Mouse (Mus musculus) stomach, embryonic 14.5 days (tissue): ENCODE measurements around the gene Epb41. TPM values are rescaled to one million over a fixed set of nuclear protein-coding genes. Genes with fewer than 3 reads are reported as not detected.

Experiments used
- ATAC-seq: fragments of 200-750 bp; cut with Nextera tagmentation; 2 replicates; pipeline ENCODE4 v1.8.0; 2017; ENCODE audit warnings: low read depth, moderate TSS enrichment; ENCODE audit not compliant: insufficient number of reproducible peaks, insufficient read depth, low FRiP score
- H3K27ac ChIP-seq: fragments of 300-500 bp; sonication (generic); 2 replicates; pipeline ENCODE4 v1.5.1; 2014; ENCODE audit warnings: mild to moderate bottlenecking, low read length, moderate library complexity, mixed read lengths
- H3K27me3 ChIP-seq: fragments of 300-500 bp; sonication (generic); 2 replicates; pipeline ENCODE4 v1.6.1; 2014; ENCODE audit warnings: low read length, control low read depth, mixed read lengths; ENCODE audit not compliant: control insufficient read depth, insufficient read depth
- H3K36me3 ChIP-seq: fragments of 300-500 bp; sonication (generic); 2 replicates; pipeline ENCODE4 v1.6.1; 2014; ENCODE audit warnings: mild to moderate bottlenecking, control low read depth, low read length, moderate library complexity, mixed read lengths; ENCODE audit not compliant: control insufficient read depth, insufficient read depth
- H3K4me1 ChIP-seq: fragments of 300-500 bp; sonication (generic); 2 replicates; pipeline ENCODE4 v1.6.1; 2014; ENCODE audit warnings: low read length, control low read depth, mixed read lengths; ENCODE audit not compliant: control insufficient read depth, insufficient read depth
- H3K4me2 ChIP-seq: fragments of 300-500 bp; sonication (generic); replicated peaks from 2 replicates; pipeline ENCODE4 v1.6.1; 2014; ENCODE audit warnings: low read depth, low read length, control low read depth
- H3K4me3 ChIP-seq: fragments of 300-500 bp; sonication (generic); 2 replicates; pipeline ENCODE4 v1.5.1; 2014; ENCODE audit warnings: low read depth, low read length, control low read depth
- H3K9ac ChIP-seq: fragments of 300-500 bp; sonication (generic); replicated peaks from 2 replicates; pipeline ENCODE4 v1.6.1; 2014; ENCODE audit warnings: low read depth, mild to moderate bottlenecking, control low read depth, low read length, moderate library complexity, mixed read lengths
- H3K9me3 ChIP-seq: fragments of 300-500 bp; sonication (generic); 2 replicates; pipeline ENCODE4 v1.6.1; 2016; ENCODE audit warnings: low read depth, low read length, control low read depth; ENCODE audit not compliant: control insufficient read depth
- WGBS: fragments of 180-500 bp; shearing (Covaris S2); extraction: QIAGEN DNeasy Blood & Tissue Kit; methylation state at CpG from one replicate; pipeline ENCODE4 v1.1.7; 2014; 5-methylcytosine and 5-hydroxymethylcytosine counted together
- polyA plus RNA-seq: library from polyadenylated mRNA; unstranded; fragments of >200 nt; fragmentation: Nextera tagmentation; extraction: Ambion mirVana; gene quantifications from 2 replicates; pipeline ENCODE4 v1.2.1, GENCODE M21; 2014

The Epb41 gene
- polyA plus RNA-seq, 1 experiment from 2014 or later, result 55.0 TPM

DNA sequence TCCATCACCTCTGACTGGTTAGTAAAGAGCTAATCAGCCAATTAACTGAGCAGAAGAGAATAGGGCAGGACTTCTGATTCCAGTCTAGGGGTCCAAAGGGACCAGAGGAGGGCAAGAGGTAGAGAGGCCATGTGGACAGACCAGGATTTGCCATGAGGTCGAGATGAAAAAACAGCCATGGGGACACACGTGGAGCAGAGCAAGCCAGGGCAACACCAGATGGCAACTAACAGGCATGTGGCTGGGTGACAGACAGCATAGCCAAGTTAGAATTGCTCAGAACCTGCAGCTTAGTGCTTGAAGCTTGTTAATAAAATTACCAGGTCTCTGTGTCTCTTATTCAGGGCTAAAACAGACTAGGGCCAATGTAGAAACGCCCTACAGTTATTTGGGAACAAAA lies 81.3 kb downstream of the Epb41 start:
- Histone ChIP-seq H3K36me3 (peaks cover 7% of the 10 kb centered on the region; the same call in 1 of the 2 replicates), H3K4me1 (no peaks in the 10 kb centered on the region), H3K9me3 (no peaks in the 10 kb centered on the region), H3K27me3 (no peaks in the 10 kb centered on the region), H3K4me3 (no peak overlapping the region), H3K4me2 (no peak overlapping the region), H3K9ac (no peak overlapping the region), H3K27ac (no peak overlapping the region)
- no peak for ATAC-seq
- 76% methylated on average over 3 of the region's 3 CpGs for WGBS

DNA sequence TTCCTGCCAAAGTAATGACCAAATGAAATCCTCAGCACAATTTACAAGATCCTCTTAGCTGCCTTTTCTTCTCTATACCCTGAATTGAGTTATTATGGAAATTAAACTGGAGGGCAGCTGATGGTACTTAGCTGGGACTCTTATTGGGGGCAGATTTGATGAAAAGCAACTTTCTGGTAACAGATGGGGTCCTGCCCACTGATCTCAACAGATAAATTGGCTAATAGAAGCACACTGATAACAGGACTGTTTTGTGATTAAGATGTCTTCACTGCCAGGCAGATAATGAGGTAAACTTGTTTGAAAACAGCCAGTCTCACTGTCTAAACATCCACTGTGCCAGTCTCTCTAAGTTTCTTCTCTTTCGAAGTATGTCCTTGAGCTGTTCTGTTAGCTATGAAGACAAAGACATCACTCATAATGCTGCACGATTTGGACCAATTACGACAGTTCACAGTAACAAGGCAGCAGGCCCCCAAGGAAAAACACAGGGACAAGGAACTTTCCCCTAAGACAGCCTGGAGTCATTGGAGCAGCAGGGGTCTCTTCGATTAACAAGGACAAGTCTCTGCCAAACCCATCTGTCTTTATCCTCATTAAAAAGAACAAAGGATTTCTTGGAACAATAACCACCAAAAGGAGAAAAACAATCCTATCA lies 92.1 kb downstream of the Epb41 start:
- ATAC-seq, result no peak
- Histone ChIP-seq H3K27me3 (no peaks in the 10 kb centered on the region), H3K4me3 (no peak overlapping the region), H3K4me1 (no peaks in the 10 kb centered on the region), H3K27ac (no peak overlapping the region), H3K4me2 (no peak overlapping the region), H3K9me3 (no peaks in the 10 kb centered on the region), H3K36me3 (peaks cover 10% of the 10 kb centered on the region), H3K9ac (no peak overlapping the region)
- 49% methylated on average over 4 of the region's 4 CpGs for WGBS

DNA sequence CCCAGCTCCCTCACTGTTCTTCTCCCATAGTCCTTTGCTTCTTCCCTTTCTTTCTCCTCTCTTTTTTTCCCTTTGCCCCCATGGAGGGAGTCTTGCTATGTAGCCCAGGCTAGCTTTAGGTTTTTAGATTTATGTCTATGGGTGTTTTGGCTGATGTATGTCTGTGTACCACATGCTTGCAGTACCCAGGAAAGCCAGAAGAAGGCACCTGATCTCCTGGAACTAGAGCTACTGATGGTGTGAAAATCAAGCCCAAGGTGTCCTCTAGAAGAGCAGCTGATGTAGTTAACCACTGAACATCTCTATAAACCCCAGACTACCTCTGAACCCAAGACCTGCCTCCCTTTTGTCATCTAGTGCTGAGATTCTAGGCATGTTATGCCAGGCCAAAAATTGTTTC lies 93.4 kb downstream of the Epb41 start:
- H3K4me1 ChIP-seq, result no peaks in the 10 kb centered on the region
- H3K9ac ChIP-seq, result no peak overlapping the region
- peaks cover 10% of the 10 kb centered on the region for H3K36me3 ChIP-seq
- no peak overlapping the region for H3K27ac ChIP-seq
- H3K4me2 ChIP-seq, result no peak overlapping the region
- ATAC-seq, result no peak
- no peaks in the 10 kb centered on the region for H3K9me3 ChIP-seq
- H3K4me3 ChIP-seq, result no peak overlapping the region
- no peaks in the 10 kb centered on the region for H3K27me3 ChIP-seq

DNA sequence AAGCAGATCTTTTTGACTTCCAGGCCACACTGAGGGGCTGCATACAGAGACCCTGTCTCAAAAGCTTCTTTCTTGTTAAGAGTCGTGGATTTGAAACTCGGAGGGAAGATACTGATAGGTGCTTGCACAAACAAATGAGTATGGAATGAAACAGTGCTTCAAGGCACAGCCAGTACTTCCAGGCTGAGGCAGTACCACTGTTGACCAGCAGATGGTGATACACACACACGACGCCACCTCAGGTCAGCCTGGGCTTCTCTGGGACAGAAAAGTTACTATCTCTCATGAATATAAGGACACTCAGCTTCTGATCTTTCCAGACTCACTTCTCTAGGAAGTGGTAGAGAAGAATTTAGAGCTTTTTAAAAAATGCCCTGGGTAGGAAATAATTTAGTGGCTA lies 97.9 kb downstream of the Epb41 start:
- Histone ChIP-seq H3K27me3 (no peaks in the 10 kb centered on the region), H3K9ac (no peak overlapping the region), H3K4me3 (no peak overlapping the region), H3K9me3 (no peaks in the 10 kb centered on the region), H3K27ac (no peak overlapping the region), H3K4me1 (no peaks in the 10 kb centered on the region), H3K4me2 (no peak overlapping the region), H3K36me3 (peaks cover 33% of the 10 kb centered on the region)
- ATAC-seq, result no peak
- 23% methylated on average over 4 of the region's 4 CpGs for WGBS

DNA sequence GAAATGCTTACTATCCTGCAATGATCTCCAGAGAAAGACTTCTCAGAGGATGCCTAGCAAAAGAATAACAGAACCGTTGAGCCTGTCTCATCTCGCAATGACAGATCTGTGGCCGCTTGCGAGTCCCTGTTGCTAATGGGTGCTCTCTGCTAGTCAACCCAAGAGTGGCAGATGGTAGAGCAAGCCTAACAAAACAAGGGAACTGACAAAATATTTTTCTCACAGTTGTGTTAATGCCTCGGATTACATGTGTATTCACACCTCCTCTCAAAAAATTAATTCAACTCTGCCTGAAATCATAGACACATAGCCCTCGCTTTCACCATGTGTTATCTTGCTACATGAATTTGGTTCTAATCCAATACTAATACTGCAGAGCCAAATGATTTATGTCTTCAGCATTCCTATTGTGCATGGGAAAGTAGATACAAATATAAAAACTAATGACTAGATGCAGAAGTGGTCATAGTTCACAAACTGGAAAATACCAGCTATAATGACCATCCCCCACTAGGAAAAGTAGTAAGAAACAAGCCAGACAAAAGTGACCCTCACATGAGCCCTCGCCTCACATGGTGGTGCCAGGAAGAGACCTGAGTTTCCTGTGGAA lies 104.8 kb downstream of the Epb41 start:
- 79% methylated on average over 7 of the region's 7 CpGs for WGBS
- peaks cover 29% of the 10 kb centered on the region for H3K36me3 ChIP-seq
- H3K27ac ChIP-seq, result no peak overlapping the region

DNA sequence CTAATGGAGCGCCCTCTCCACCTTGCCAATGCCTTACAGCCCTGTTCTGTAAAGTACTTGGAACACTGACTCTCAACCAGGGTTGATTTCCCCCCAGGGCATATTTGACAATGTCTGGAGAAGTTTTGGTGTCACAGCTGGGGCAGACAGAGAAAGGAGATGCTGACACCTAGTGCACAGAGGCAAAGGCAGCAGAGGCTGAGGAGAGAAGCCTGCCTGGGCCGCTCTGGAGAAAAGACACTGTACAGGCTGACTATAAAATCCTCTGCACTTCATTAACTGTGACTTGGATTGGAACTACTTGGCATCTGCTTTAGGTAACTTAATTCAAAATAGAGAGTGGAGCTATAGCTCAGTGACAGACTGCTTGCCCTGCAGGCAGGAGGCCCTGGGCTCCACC lies 106.2 kb downstream of the Epb41 start:
- Histone ChIP-seq H3K27ac (no peak overlapping the region), H3K27me3 (no peaks in the 10 kb centered on the region), H3K9me3 (no peaks in the 10 kb centered on the region), H3K9ac (no peak overlapping the region), H3K4me2 (no peak overlapping the region), H3K4me3 (no peak overlapping the region), H3K4me1 (no peaks in the 10 kb centered on the region), H3K36me3 (peaks cover 16% of the 10 kb centered on the region)
- ATAC-seq, result no peak
- WGBS, result 87% methylated on average over 2 of the region's 2 CpGs

More for the DNA sequence above, 104.8 kb downstream of the Epb41 start:
- Histone ChIP-seq H3K4me1 (no peaks in the 10 kb centered on the region), H3K27me3 (no peaks in the 10 kb centered on the region), H3K4me3 (no peak overlapping the region), H3K9me3 (no peaks in the 10 kb centered on the region), H3K4me2 (no peak overlapping the region), H3K9ac (no peak overlapping the region)
- no peak for ATAC-seq

DNA sequence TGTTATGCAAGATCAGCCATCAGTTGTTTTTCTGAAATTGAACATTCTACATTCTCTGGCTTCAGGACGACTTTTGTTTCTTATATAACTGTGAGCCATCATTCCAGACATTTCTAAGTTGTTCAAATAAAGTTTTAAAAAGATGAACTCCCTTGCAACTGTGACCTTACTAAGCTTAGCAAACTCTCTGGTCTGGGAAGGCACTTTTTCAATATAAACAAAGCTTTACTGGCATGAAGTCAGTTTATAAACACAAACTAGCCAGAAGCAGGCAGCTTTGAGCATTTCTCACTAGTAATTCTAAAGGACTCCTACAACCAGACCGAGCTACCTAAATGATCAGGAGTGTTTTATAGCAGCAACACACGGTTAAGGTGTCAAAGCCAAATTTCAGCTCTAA lies 118.0 kb downstream of the Epb41 start:
- Histone ChIP-seq H3K9ac (no peak overlapping the region), H3K36me3 (peaks cover 15% of the 10 kb centered on the region), H3K9me3 (no peaks in the 10 kb centered on the region), H3K4me1 (0 out of 2 replicates have a peak, but pooled peaks cover 2% of the 10 kb centered on the region), H3K4me3 (no peak overlapping the region), H3K4me2 (no peak overlapping the region), H3K27ac (no peak overlapping the region), H3K27me3 (no peaks in the 10 kb centered on the region)
- 35% methylated on average over 3 of the region's 3 CpGs for WGBS
- ATAC-seq, result no peak

DNA sequence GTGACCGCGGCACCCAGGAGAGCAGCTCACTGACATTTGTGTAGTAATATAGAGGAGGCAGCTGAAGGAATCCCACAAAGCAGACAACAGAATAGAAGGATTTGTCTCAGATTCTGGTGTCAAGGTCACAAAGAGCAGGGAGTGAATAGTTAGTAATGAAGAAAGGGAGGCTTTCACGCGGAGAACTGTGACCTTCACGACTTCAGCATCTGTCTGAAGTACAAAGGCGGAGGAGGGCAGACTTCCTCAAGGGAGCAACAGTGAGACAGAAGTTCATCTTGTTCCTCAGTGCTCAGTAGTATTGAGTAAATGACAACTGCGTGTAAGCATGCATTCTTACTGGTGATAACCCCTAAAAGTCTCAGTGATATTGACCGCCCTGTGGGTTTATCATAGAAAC lies 124.5 kb downstream of the Epb41 start:
- ATAC-seq, result no peak
- Histone ChIP-seq H3K9ac (no peak overlapping the region), H3K36me3 (peaks cover 8% of the 10 kb centered on the region), H3K4me1 (peaks cover 3% of the 10 kb centered on the region), H3K4me3 (no peak overlapping the region), H3K9me3 (no peaks in the 10 kb centered on the region), H3K27me3 (no peaks in the 10 kb centered on the region), H3K4me2 (no peak overlapping the region), H3K27ac (no peak overlapping the region)
- 69% methylated on average over 8 of the region's 8 CpGs for WGBS

DNA sequence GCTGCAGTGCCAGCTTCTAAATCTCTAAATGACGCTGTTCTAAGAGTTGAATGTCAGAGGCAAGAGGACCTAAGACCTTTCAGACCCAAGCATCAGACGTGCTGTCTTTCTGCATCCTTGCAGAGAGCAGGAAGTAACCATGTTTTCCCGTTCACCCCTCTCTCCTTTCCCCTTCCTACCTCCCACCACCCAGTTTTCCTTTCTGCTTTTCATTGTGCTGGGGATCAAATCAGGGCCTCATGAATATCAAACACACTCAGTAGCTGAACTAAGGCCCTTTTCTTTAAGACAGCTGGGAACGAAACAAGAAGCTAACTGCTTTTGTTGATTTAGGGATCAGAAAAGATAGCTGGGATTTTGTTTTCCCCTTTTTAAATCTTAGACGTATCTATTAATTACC lies 125.2 kb downstream of the Epb41 start:
- Histone ChIP-seq H3K9ac (no peak overlapping the region), H3K27me3 (no peaks in the 10 kb centered on the region), H3K27ac (no peak overlapping the region), H3K9me3 (no peaks in the 10 kb centered on the region), H3K4me1 (peaks cover 3% of the 10 kb centered on the region), H3K36me3 (peaks cover 6% of the 10 kb centered on the region; the same call in 1 of the 2 replicates), H3K4me2 (no peak overlapping the region), H3K4me3 (no peak overlapping the region)
- ATAC-seq, result no peak
- WGBS, result 31% methylated on average over 5 of the region's 5 CpGs
